Mouse (Mus musculus) liver, adult 2 months (tissue): ENCODE results near the gene Slitrk3. TPM values are rescaled to one million over a fixed set of nuclear protein-coding genes. Genes with fewer than 3 reads are reported as not detected.

Source experiments
- DNase-seq: peaks from one replicate; pipeline ENCODE4 v3.0.0-alpha.2; 2011; ENCODE audit warnings: low read depth, low spot score; ENCODE audit errors: extremely low read depth
- H3K27ac ChIP-seq: fragments of 200-500 bp; replicated peaks from 2 replicates; pipeline ENCODE4 v1.5.1; 2012; ENCODE audit warnings: low read depth, mild to moderate bottlenecking, control low read depth, inconsistent platforms, low read length; ENCODE audit not compliant: insufficient read depth
- H3K27me3 ChIP-seq: fragments of 200-500 bp; 2 replicates; pipeline ENCODE4 v1.6.1; 2012; ENCODE audit warnings: mild to moderate bottlenecking, moderate library complexity, low read length, inconsistent platforms; ENCODE audit not compliant: control insufficient read depth, insufficient read depth
- H3K36me3 ChIP-seq: fragments of 200-500 bp; 2 replicates; pipeline ENCODE4 v1.6.1; 2012; ENCODE audit warnings: low read length, inconsistent platforms; ENCODE audit not compliant: control insufficient read depth, insufficient read depth
- H3K4me1 ChIP-seq: fragments of 200-500 bp; 2 replicates; pipeline ENCODE4 v1.6.1; 2011; ENCODE audit warnings: low read length; ENCODE audit not compliant: control insufficient read depth, insufficient read depth
- H3K4me3 ChIP-seq: fragments of 200-500 bp; 2 replicates; pipeline ENCODE4 v1.5.1; 2011; ENCODE audit warnings: low read depth, mild to moderate bottlenecking, control low read depth, low read length, moderate library complexity; ENCODE audit not compliant: insufficient read depth
- H3K79me2 ChIP-seq: fragments of 200-500 bp; 2 replicates; pipeline ENCODE4 v1.6.1; 2012; ENCODE audit warnings: inconsistent platforms, mild to moderate bottlenecking, low read length, moderate library complexity; ENCODE audit not compliant: control insufficient read depth, insufficient read depth
- H3K9ac ChIP-seq: fragments of 200-500 bp; 2 replicates; pipeline ENCODE4 v1.6.1; 2012; ENCODE audit warnings: low read depth, mild to moderate bottlenecking, control low read depth, inconsistent platforms, low read length
- CTCF ChIP-seq: fragments of 200-500 bp; IDR thresholded peaks from 2 replicates; pipeline ENCODE4 v1.5.1; 2011; ENCODE audit warnings: low read depth, low read length, control low read depth
- POLR2A ChIP-seq: fragments of 200-500 bp; IDR thresholded peaks from 2 replicates; pipeline ENCODE4 v1.6.1; 2011; ENCODE audit warnings: low read length, control low read depth; ENCODE audit not compliant: insufficient read depth; ENCODE audit errors: extremely low read depth
- WGBS: fragments of 180-500 bp; shearing (Covaris S2); methylation state at CpG from one replicate; pipeline ENCODE4 v1.1.7; 2018; 5-methylcytosine and 5-hydroxymethylcytosine counted together
- polyA plus RNA-seq: library from polyadenylated mRNA; depleted of rRNA; stranded (reverse); fragments of >200 nt; gene quantifications from 2 replicates; pipeline ENCODE4 v1.2.3, GENCODE M21; 2012
- total RNA-seq: library from RNA; depleted of rRNA; stranded (reverse); fragments of >200 nt; gene quantifications from 2 replicates; pipeline ENCODE4 v1.2.3, GENCODE M21; 2014

The Slitrk3 gene
- total and polyA plus RNA-seq, 2 experiments, result not detected

- no peak for DNase-seq
- TF ChIP-seq CTCF (no peak), POLR2A (no peak)
- peaks cover 3% of the 10 kb centered on the region; the same call in 1 of the 2 replicates for H3K4me1 ChIP-seq
- no peak overlapping the region for H3K27ac ChIP-seq
- no peak overlapping the region for H3K9ac ChIP-seq
- H3K79me2 ChIP-seq, result no peaks in the 10 kb centered on the region
- WGBS, result 3% methylated on average over 32 of the region's 32 CpGs
- H3K4me3 ChIP-seq, result no peak overlapping the region
- H3K27me3 ChIP-seq, result peaks cover 18% of the 10 kb centered on the region
- no peaks in the 10 kb centered on the region for H3K36me3 ChIP-seq
Observed at GRCm38 (mm10) chr3:73056492-73057196, 959 bp downstream of the Slitrk3 start.

GRCm38 (mm10) chr3:73056044-73056438, 1.6 kb downstream of the Slitrk3 start:
- TF ChIP-seq CTCF (no peak), POLR2A (no peak)
- peaks cover 18% of the 10 kb centered on the region for H3K27me3 ChIP-seq
- no peak overlapping the region for H3K9ac ChIP-seq
- no peaks in the 10 kb centered on the region for H3K79me2 ChIP-seq
- no peak overlapping the region for H3K27ac ChIP-seq
- peaks cover 3% of the 10 kb centered on the region; the same call in 1 of the 2 replicates for H3K4me1 ChIP-seq
- H3K36me3 ChIP-seq, result no peaks in the 10 kb centered on the region
- 40% methylated on average over 5 of the region's 5 CpGs for WGBS
- DNase-seq, result no peak
- no peak overlapping the region for H3K4me3 ChIP-seq

- WGBS, result 40% methylated on average over 7 of the region's 7 CpGs
- Histone ChIP-seq H3K36me3 (no peaks in the 10 kb centered on the region), H3K9ac (no peak overlapping the region), H3K27ac (no peak overlapping the region), H3K27me3 (peaks cover 18% of the 10 kb centered on the region), H3K4me1 (peaks cover 3% of the 10 kb centered on the region; the same call in 1 of the 2 replicates), H3K4me3 (no peak overlapping the region), H3K79me2 (no peaks in the 10 kb centered on the region)
- DNase-seq, result no peak
- TF ChIP-seq CTCF, result no peak
- TF ChIP-seq POLR2A, result no peak
Observed at GRCm38 (mm10) chr3:73055399-73056043, 2.1 kb downstream of the Slitrk3 start.

GRCm38 (mm10) chr3:73053451-73053931, 4.1 kb downstream of the Slitrk3 start:
- TF ChIP-seq CTCF (no peak), POLR2A (no peak)
- no peak overlapping the region for H3K9ac ChIP-seq
- no peak overlapping the region for H3K4me3 ChIP-seq
- no peak for DNase-seq
- H3K79me2 ChIP-seq, result no peaks in the 10 kb centered on the region
- peaks cover 18% of the 10 kb centered on the region for H3K27me3 ChIP-seq
- no peak overlapping the region for H3K27ac ChIP-seq
- H3K36me3 ChIP-seq, result no peaks in the 10 kb centered on the region
- H3K4me1 ChIP-seq, result peaks cover 3% of the 10 kb centered on the region; the same call in 1 of the 2 replicates
- whole genome bisulfite sequencing, result 4% methylated on average over 26 of the region's 26 CpGs

- 0% methylated on average over 3 of the region's 3 CpGs for WGBS
- H3K4me3 ChIP-seq, result no peak overlapping the region
- H3K36me3 ChIP-seq, result no peaks in the 10 kb centered on the region
- TF ChIP-seq POLR2A (no peak), CTCF (peak; percentile 44; the same call in 1 of the 2 replicates)
- H3K27me3 ChIP-seq, result no peaks in the 10 kb centered on the region
- H3K4me1 ChIP-seq, result no peaks in the 10 kb centered on the region
- H3K79me2 ChIP-seq, result no peaks in the 10 kb centered on the region
- no peak overlapping the region for H3K9ac ChIP-seq
- no peak overlapping the region for H3K27ac ChIP-seq
- peak; percentile 39 for DNase-seq
Observed at GRCm38 (mm10) chr3:73046248-73046647, 11.4 kb downstream of the Slitrk3 start.
